ENCODE assay signal across 20 mouse cellular contexts in genomic region chr2:151948311-151948710, GRCm38 (mm10). TPM values are rescaled to one million over a fixed set of nuclear protein-coding genes. Genes with fewer than 3 reads are reported as not detected.
A peak's percentile ranks its signal among the peaks of the same experiment; 100 is the strongest.
DNase-seq lines count a peak whose midpoint lies in the region; ATAC-seq and TF ChIP-seq lines count a peak whose summit lies in the region.
"Had no signal": no experiment of that assay in that cellular context is flagged by ENCODE, and none has a peak within 500 bp of the region (broad histone marks: within the 10 kb centered on the region; RNA-seq: fewer than 3 reads in every experiment).

No protein-coding gene starts in this region.

- WGBS in midbrain, embryonic 16.5 days = 86% methylated on average over 7 of the region's 7 CpGs
- WGBS in midbrain, embryonic 10.5 days = 89% methylated on average over 7 of the region's 7 CpGs

- H3K4me2 ChIP-seq in midbrain, embryonic 16.5 days (ENCODE audit: low read length) = no peak overlapping the region
- H3K4me2 ChIP-seq: embryonic facial prominence, embryonic 12.5 days; heart, embryonic 15.5 days; hindbrain, embryonic 13.5 days; intestine, embryonic 15.5 days had no signal

- H3K9ac ChIP-seq in midbrain, embryonic 16.5 days (ENCODE audit: low read depth, low read length) = no peak overlapping the region
- H3K9ac ChIP-seq: embryonic facial prominence, embryonic 12.5 days; heart, embryonic 15.5 days; hindbrain, embryonic 13.5 days; intestine, embryonic 15.5 days had no signal

- DNase-seq in gastrocnemius, adult 2 months = peak; percentile 44
- DNase-seq in gastrocnemius, postnatal 10 days = no peak
- DNase-seq in heart, adult 8-10 months (ENCODE audit: low spot score) = peak; percentile 27
- no peak for DNase-seq in heart, postnatal 36 days
- DNase-seq in midbrain, embryonic 10.5 days (ENCODE audit: low spot score) = no peak
- no peak for DNase-seq in adrenal gland, postnatal 10 days
- DNase-seq: adrenal gland, postnatal 14 days; cerebellum, adult 11-12 months; cerebellum, adult 9-10 months; cerebellum, postnatal 25 days; heart, postnatal 14 days; kidney, adult 18-20 months had no signal

- TF ChIP-seq CTCF in gastrocnemius, adult 2 months (IDR thresholded peaks at IDR 0.05) = no peak

- ATAC-seq in midbrain, embryonic 16.5 days = no peak
- ATAC-seq: intestine, embryonic 15.5 days had no signal

- no peaks in the 10 kb centered on the region for H3K27me3 ChIP-seq in midbrain, embryonic 16.5 days (ENCODE audit: control insufficient read depth, insufficient read depth, low read depth, low read length)
- H3K27me3 ChIP-seq in midbrain, embryonic 10.5 days (ENCODE audit: low read depth, poor library complexity, severe bottlenecking) = no peaks in the 10 kb centered on the region
- H3K27me3 ChIP-seq: embryonic facial prominence, embryonic 12.5 days; hindbrain, embryonic 13.5 days; intestine, embryonic 15.5 days had no signal

- H3K36me3 ChIP-seq in midbrain, embryonic 16.5 days (ENCODE audit: control insufficient read depth, insufficient read depth, low read length) = no peaks in the 10 kb centered on the region
- no peaks in the 10 kb centered on the region for H3K36me3 ChIP-seq in midbrain, embryonic 10.5 days
- H3K36me3 ChIP-seq: embryonic facial prominence, embryonic 12.5 days; heart, embryonic 15.5 days; hindbrain, embryonic 13.5 days; intestine, embryonic 15.5 days had no signal

- H3K4me1 ChIP-seq in midbrain, embryonic 16.5 days (ENCODE audit: control insufficient read depth, insufficient read depth, low read length) = peaks cover 12% of the 10 kb centered on the region
- 0 out of 2 replicates have a peak, but pooled peaks cover 3% of the 10 kb centered on the region for H3K4me1 ChIP-seq in midbrain, embryonic 10.5 days
- H3K4me1 ChIP-seq: embryonic facial prominence, embryonic 12.5 days; heart, embryonic 15.5 days; intestine, embryonic 15.5 days had no signal

- no peaks in the 10 kb centered on the region for H3K9me3 ChIP-seq in midbrain, embryonic 16.5 days (replicated peaks; ENCODE audit: control insufficient read depth, low read length, poor library complexity, severe bottlenecking)
- H3K9me3 ChIP-seq in midbrain, embryonic 10.5 days (replicated peaks) = no peaks in the 10 kb centered on the region
- H3K9me3 ChIP-seq: embryonic facial prominence, embryonic 12.5 days; heart, embryonic 15.5 days; hindbrain, embryonic 13.5 days; intestine, embryonic 15.5 days had no signal

- H3K4me3 ChIP-seq in gastrocnemius, adult 2 months = no peak overlapping the region
- no peak overlapping the region for H3K4me3 ChIP-seq in midbrain, embryonic 16.5 days (ENCODE audit: low read depth, low read length)
- no peak overlapping the region for H3K4me3 ChIP-seq in midbrain, embryonic 10.5 days
- H3K4me3 ChIP-seq: embryonic facial prominence, embryonic 12.5 days; heart, embryonic 15.5 days; hindbrain, embryonic 13.5 days; intestine, embryonic 15.5 days had no signal

- intact Hi-C loops in gastrocnemius, adult 2 months (cut with DNase I) = no loop called here
- intact Hi-C loops in heart, postnatal 36 days (cut with DNase I) = no loop called here

- H3K27ac ChIP-seq in gastrocnemius, adult 2 months = peak overlapping the region; percentile 46
- peak overlapping the region; percentile 79; the same call in 1 of the 2 replicates for H3K27ac ChIP-seq in midbrain, embryonic 16.5 days (ENCODE audit: low read length)
- no peak overlapping the region for H3K27ac ChIP-seq in midbrain, embryonic 10.5 days (replicated peaks)
- H3K27ac ChIP-seq: embryonic facial prominence, embryonic 12.5 days; heart, embryonic 15.5 days; hindbrain, embryonic 13.5 days; intestine, embryonic 15.5 days had no signal

RNA-seq across cellular contexts. Expression of gene Fam110a, which starts 31.7 kb away (rescaled TPM):
- 1 to 10 TPM; 1.8 to 2.6 TPM for total RNA-seq in gastrocnemius, adult 2 months (2021)
- 1 to 10 TPM; 5.6 to 6.6 TPM for total RNA-seq in gastrocnemius, postnatal 10 days (2021)
- 1 to 10 TPM; 2.8 to 5.0 (median 4.3) TPM for total RNA-seq in heart, adult 8-10 months (2022)
- total RNA-seq in heart, postnatal 36 days (2021) = 1 to 10 TPM; 3.4 to 5.7 TPM
- polyA plus RNA-seq in midbrain, embryonic 16.5 days (2015; fragmentation: Nextera tagmentation; extraction: Ambion mirVana) = 57.5 and 59.1 TPM in 2 replicates
- polyA plus RNA-seq in midbrain, embryonic 10.5 days (2016; fragmentation: Nextera tagmentation; extraction: Ambion mirVana) = 79.8 and 108 TPM in 2 replicates
- 1 to 10 TPM; 7.0 to 9.7 TPM for total RNA-seq in adrenal gland, postnatal 10 days (2021)

RNA-seq across cellular contexts. Expression of gene Angpt4, which starts 37.3 kb away (rescaled TPM):
- under 1 TPM in 1 of 2 experiments, not detected in 1; 0.20 TPM for total RNA-seq in gastrocnemius, adult 2 months (2021)
- total RNA-seq in gastrocnemius, postnatal 10 days (2021) = under 1 TPM; 0.26 to 0.47 TPM
- total RNA-seq in heart, adult 8-10 months (2022) = under 1 TPM in 3 of 4 experiments, not detected in 1; 0.14 to 0.22 (median 0.16) TPM
- under 1 TPM; 0.19 to 0.22 TPM for total RNA-seq in heart, postnatal 36 days (2021)
- 0.14 and 0.30 TPM in 2 replicates for polyA plus RNA-seq in midbrain, embryonic 16.5 days (2015; fragmentation: Nextera tagmentation; extraction: Ambion mirVana)
- 0.06 and 0.32 TPM in 2 replicates for polyA plus RNA-seq in midbrain, embryonic 10.5 days (2016; fragmentation: Nextera tagmentation; extraction: Ambion mirVana)
- under 1 TPM in 1 of 2 experiments, not detected in 1; 0.51 TPM for total RNA-seq in adrenal gland, postnatal 10 days (2021)
- total RNA-seq: granulocyte monocyte progenitor cell, adult 5-6 weeks; MEL had no signal
- polyA plus RNA-seq: forebrain, embryonic 11.5 days had no signal

RNA-seq across cellular contexts. Expression of gene Slc52a3, which starts 48.0 kb away (rescaled TPM):
- total RNA-seq in gastrocnemius, adult 2 months (2021) = 1 to 10 TPM in 1 of 2 experiments, under 1 TPM in 1; 0.69 to 1.6 TPM
- total RNA-seq in gastrocnemius, postnatal 10 days (2021) = 1 to 10 TPM; 1.1 to 1.3 TPM
- 1 to 10 TPM; 1.2 to 4.2 (median 2.3) TPM for total RNA-seq in heart, adult 8-10 months (2022)
- 1 to 10 TPM; 1.2 to 2.4 TPM for total RNA-seq in heart, postnatal 36 days (2021)
- polyA plus RNA-seq in midbrain, embryonic 16.5 days (2015; fragmentation: Nextera tagmentation; extraction: Ambion mirVana) = 1.0 and 1.4 TPM in 2 replicates
- 0.81 and 0.87 TPM in 2 replicates for polyA plus RNA-seq in midbrain, embryonic 10.5 days (2016; fragmentation: Nextera tagmentation; extraction: Ambion mirVana)
- 1 to 10 TPM; 1.6 to 2.2 TPM for total RNA-seq in adrenal gland, postnatal 10 days (2021)
- total RNA-seq: granulocyte monocyte progenitor cell, adult 5-6 weeks had no signal

Comparison
In these comparisons a context has a peak if more than half of its experiments do, and no peak if none do; other contexts are left out.
1. DNase-seq: peak in gastrocnemius, adult 2 months (single experiment) and heart, adult 8-10 months (single experiment); none in gastrocnemius, postnatal 10 days (single experiment), heart, postnatal 36 days (0 of 2), midbrain, embryonic 10.5 days (single experiment) and adrenal gland, postnatal 10 days (single experiment).